Mouse (Mus musculus) liver, embryonic 15.5 days (tissue): ENCODE measurements around the gene Nxnl1. TPM values are rescaled to one million over a fixed set of nuclear protein-coding genes. Genes with fewer than 3 reads are reported as not detected.
A peak's percentile ranks its signal among the peaks of the same experiment; 100 is the strongest.

Source experiments
- ATAC-seq: fragments of 200-750 bp; cut with Nextera tagmentation; 2 replicates; pipeline ENCODE4 v1.8.0; 2017; ENCODE audit warnings: moderate number of reproducible peaks, mild to moderate bottlenecking, moderate library complexity; ENCODE audit not compliant: insufficient read depth
- H3K27ac ChIP-seq: fragments of 300-500 bp; sonication (generic); replicated peaks from 2 replicates; pipeline ENCODE4 v1.5.1; 2015; ENCODE audit warnings: mild to moderate bottlenecking, inconsistent platforms
- H3K27me3 ChIP-seq: fragments of 300-500 bp; sonication (generic); 2 replicates; pipeline ENCODE4 v1.6.1; 2015; ENCODE audit warnings: mild to moderate bottlenecking, inconsistent platforms
- H3K36me3 ChIP-seq: fragments of 300-500 bp; sonication (generic); replicated peaks from 2 replicates; pipeline ENCODE4 v1.6.1; 2015; ENCODE audit warnings: moderate library complexity, mild to moderate bottlenecking, inconsistent platforms
- H3K4me1 ChIP-seq: fragments of 300-500 bp; sonication (generic); replicated peaks from 2 replicates; pipeline ENCODE4 v1.6.1; 2015; ENCODE audit warnings: inconsistent platforms
- H3K4me2 ChIP-seq: fragments of 300-500 bp; sonication (generic); 2 replicates; pipeline ENCODE4 v1.6.1; 2015; ENCODE audit warnings: moderate library complexity, mild to moderate bottlenecking, inconsistent platforms
- H3K4me3 ChIP-seq: fragments of 300-500 bp; sonication (generic); replicated peaks from 2 replicates; pipeline ENCODE4 v1.5.1; 2015; ENCODE audit warnings: mild to moderate bottlenecking, inconsistent platforms
- H3K9ac ChIP-seq: fragments of 300-500 bp; sonication (generic); 2 replicates; pipeline ENCODE4 v1.6.1; 2015; ENCODE audit warnings: moderate library complexity, mild to moderate bottlenecking, inconsistent platforms
- H3K9me3 ChIP-seq: fragments of 300-500 bp; sonication (generic); replicated peaks from 2 replicates; pipeline ENCODE4 v1.6.1; 2016; ENCODE audit warnings: inconsistent platforms
- WGBS: fragments of 180-500 bp; shearing (Covaris S2); methylation state at CpG from one replicate; pipeline ENCODE4 v1.1.7; 2015; ENCODE audit warnings: mixed read lengths; ENCODE audit not compliant: insufficient replicate concordance; 5-methylcytosine and 5-hydroxymethylcytosine counted together
- polyA plus RNA-seq: library from polyadenylated mRNA; unstranded; fragments of >200 nt; fragmentation: Nextera tagmentation; extraction: Ambion mirVana; gene quantifications from 2 replicates; pipeline ENCODE4 v1.2.1, GENCODE M21; 2015

Nxnl1 gene
- polyA plus RNA-seq, 1 experiment from 2014 or later = not detected

DNA sequence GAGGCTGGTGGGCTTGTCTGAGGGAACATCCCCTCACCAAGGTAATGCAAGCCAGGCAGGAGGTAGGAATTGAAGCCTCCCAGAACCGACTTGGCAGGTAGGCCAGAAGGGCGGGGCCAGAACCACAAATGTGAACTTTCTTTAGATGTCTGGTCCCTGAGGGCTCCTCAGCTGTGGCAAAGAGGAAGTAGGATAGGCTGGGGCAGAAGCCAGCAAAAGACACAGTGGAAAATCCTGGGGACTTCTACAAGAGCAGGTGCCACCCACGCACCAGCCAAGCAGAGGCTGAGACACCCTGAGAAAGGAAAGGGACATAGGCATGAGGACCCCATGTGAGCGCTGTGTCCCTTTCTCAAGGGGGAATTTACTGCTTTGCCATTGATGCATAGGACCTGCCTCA lies 30.4 kb upstream of the Nxnl1 start:
- no peak for ATAC-seq
- Histone ChIP-seq H3K4me2 (no peak overlapping the region), H3K9me3 (no peaks in the 10 kb centered on the region), H3K9ac (no peak overlapping the region), H3K27ac (no peak overlapping the region), H3K27me3 (peaks cover 19% of the 10 kb centered on the region), H3K4me1 (peaks cover 41% of the 10 kb centered on the region), H3K36me3 (no peaks in the 10 kb centered on the region; the same call in 1 of the 2 replicates), H3K4me3 (no peak overlapping the region)
- WGBS = 60% methylated on average over 4 of the region's 4 CpGs

DNA sequence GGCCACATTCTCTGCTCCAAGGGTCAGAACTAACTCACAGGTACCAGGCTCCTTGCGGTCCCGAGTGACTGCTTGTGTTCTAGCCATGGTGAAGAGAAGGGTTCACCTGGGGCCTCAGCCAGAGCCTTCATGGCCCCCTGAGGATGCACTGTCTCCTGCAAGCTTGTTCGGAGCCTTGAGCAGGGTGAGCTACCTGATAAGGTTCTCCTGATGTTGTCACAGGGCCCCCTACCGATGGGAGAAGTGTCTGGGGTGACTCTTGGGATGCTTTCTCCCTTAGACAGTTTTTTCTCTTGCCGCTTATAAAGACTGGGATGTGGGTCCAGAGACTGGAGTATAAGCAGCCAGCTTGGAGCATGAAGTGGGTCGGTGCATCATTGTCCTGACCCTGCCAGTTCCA lies 30.0 kb upstream of the Nxnl1 start:
- Histone ChIP-seq H3K27me3 (peaks cover 15% of the 10 kb centered on the region), H3K4me1 (peaks cover 44% of the 10 kb centered on the region), H3K4me3 (no peak overlapping the region), H3K9me3 (no peaks in the 10 kb centered on the region), H3K4me2 (no peak overlapping the region), H3K36me3 (no peaks in the 10 kb centered on the region; the same call in 1 of the 2 replicates), H3K9ac (no peak overlapping the region), H3K27ac (no peak overlapping the region)
- ATAC-seq = no peak
- WGBS = 48% methylated on average over 6 of the region's 6 CpGs

DNA sequence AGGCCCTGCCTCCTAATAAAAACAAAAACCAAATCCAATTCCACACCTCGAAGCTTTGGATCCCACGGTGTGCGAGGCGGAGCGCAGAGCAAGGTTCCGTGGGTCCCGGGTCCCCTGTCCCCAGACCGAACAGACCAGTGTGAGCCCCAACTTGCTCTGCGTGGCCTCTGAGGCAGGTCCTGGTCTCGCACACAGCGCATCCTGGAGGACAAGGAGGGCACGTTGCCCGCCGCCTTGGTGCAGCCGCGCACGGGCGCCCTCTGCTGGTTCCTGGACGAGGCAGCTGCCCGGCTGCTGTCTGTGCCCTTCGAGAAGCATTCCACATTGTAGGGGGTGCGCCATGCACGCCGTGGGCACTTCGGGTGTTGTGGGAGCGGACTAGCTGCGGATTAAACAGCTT lies 29.5 kb upstream of the Nxnl1 start:
- Histone ChIP-seq H3K4me3 (no peak overlapping the region), H3K27ac (no peak overlapping the region), H3K27me3 (peaks cover 10% of the 10 kb centered on the region), H3K4me1 (peaks cover 50% of the 10 kb centered on the region), H3K4me2 (peak overlapping the region; percentile 2; the same call in 1 of the 2 replicates), H3K9ac (no peak overlapping the region), H3K9me3 (no peaks in the 10 kb centered on the region), H3K36me3 (no peaks in the 10 kb centered on the region; the same call in 1 of the 2 replicates)
- WGBS = 14% methylated on average over 27 of the region's 27 CpGs
- no peak for ATAC-seq

DNA sequence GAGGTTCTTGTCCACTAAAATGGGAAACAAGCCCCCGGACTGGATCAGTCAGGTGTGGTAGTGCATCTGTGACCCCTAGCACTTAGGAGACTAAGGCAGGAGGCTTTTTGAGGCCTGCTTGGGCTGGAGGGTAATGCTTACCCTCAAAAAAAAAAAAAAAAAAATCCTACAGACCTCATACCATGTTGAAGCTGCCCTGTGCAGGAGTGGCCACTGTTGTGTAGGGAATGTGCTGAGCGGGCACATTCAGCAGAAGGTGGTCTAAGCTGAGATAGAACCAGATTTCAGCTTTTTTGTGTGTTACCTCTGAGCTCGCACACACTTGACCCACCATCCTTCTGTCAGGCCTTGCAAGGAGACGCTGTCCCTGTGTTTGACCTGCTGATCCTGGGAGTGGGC lies 27.9 kb upstream of the Nxnl1 start:
- H3K36me3 ChIP-seq = no peaks in the 10 kb centered on the region; the same call in 1 of the 2 replicates
- no peak overlapping the region for H3K27ac ChIP-seq
- no peak overlapping the region for H3K4me2 ChIP-seq
- peaks cover 57% of the 10 kb centered on the region for H3K4me1 ChIP-seq
- ATAC-seq = no peak
- H3K9ac ChIP-seq = no peak overlapping the region
- H3K4me3 ChIP-seq = no peak overlapping the region
- no peaks in the 10 kb centered on the region for H3K27me3 ChIP-seq
- WGBS = 73% methylated on average over 4 of the region's 4 CpGs
- no peaks in the 10 kb centered on the region for H3K9me3 ChIP-seq

DNA sequence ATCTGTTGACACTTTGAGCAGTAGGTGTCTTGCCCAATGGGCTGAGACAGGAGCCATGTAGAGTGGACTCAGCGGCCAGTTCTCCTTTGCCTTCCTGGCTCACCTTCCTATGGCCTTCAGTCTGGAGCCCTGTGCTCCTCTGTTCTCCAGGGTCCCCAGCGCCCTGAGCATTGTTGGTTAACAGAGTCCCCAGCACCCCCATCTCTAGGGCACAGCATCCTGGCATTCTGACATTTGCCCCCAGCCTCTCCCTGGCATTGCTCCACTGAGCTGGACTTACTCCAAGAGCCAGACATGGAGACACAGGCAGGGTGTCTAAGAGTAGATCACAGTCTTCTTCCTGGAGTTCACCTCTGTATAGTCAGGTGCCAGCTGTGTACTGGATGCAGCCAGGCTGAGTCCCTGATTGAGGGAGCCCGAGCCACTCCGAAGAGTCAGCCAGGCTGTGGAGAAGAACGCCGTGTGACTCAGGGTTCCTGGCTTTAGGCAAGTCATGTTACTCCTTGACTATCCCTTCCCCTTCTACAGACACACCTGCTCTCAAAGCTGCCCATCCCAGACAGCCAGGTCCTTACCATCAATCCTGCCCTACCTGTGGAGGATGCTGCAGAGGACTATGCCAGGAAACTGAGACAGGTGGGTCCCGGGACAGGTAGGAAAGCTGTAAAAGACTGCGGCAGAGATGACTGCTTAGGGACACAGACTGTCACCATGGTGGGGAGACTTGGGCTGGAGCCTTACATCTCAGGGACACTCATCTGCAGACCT lies 27.3 kb upstream of the Nxnl1 start:
- no peak for ATAC-seq
- H3K9me3 ChIP-seq = no peaks in the 10 kb centered on the region
- WGBS = 81% methylated on average over 8 of the region's 8 CpGs
- H3K27me3 ChIP-seq = no peaks in the 10 kb centered on the region
- no peak overlapping the region for H3K9ac ChIP-seq
- H3K4me2 ChIP-seq = peak overlapping the region; percentile 98
- no peaks in the 10 kb centered on the region; the same call in 1 of the 2 replicates for H3K36me3 ChIP-seq
- H3K4me1 ChIP-seq = peaks cover 57% of the 10 kb centered on the region
- no peak overlapping the region; the same call in 1 of the 2 replicates for H3K27ac ChIP-seq
- peak overlapping the region; percentile 67; the same call in 1 of the 2 replicates for H3K4me3 ChIP-seq

DNA sequence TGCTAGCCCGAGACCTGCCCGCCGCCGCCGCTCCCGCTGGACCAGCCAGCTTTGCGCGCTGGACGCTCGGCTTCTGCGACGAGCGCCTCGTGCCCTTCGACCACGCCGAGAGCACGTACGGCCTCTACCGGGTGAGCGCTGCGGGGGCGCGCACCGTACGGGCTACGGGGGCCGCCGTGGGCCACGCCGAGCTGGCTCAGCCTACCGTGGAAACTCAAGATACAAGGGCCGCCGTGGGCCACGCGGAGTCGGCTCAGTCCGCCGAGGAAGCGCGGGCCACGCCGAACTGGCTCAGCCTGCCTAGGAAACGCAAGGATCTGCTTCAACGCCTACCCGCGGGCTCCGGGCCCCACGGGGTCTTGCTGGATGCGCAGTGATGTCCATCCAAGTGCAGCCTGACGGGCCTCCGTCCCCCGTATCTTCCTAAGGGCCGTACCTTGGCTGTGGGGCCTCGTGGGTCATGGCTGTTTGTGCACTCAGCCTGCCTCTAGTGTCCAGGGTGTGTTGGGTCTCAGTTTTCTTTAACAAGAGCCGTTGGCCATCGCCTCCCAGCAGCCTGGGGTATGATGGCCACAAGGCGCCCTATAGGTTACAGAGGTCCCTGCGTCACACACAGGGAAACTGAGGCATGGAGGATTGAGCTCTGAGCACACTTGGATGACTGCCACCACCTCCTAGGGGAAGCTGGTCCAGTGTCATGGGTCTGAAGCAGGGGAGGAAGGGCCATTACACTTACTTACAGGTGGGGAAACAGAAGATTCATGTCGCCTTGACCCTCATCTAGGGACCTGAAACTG lies 26.2 kb upstream of the Nxnl1 start:
- Histone ChIP-seq H3K36me3 (no peaks in the 10 kb centered on the region; the same call in 1 of the 2 replicates), H3K4me1 (peaks cover 57% of the 10 kb centered on the region), H3K4me2 (peak overlapping the region; percentile 98), H3K9ac (peak overlapping the region; percentile 78), H3K9me3 (no peaks in the 10 kb centered on the region), H3K4me3 (peak overlapping the region; percentile 67), H3K27ac (peak overlapping the region; percentile 91), H3K27me3 (no peaks in the 10 kb centered on the region)
- WGBS = 3% methylated on average over 60 of the region's 60 CpGs
- ATAC-seq = peak; percentile 41

DNA sequence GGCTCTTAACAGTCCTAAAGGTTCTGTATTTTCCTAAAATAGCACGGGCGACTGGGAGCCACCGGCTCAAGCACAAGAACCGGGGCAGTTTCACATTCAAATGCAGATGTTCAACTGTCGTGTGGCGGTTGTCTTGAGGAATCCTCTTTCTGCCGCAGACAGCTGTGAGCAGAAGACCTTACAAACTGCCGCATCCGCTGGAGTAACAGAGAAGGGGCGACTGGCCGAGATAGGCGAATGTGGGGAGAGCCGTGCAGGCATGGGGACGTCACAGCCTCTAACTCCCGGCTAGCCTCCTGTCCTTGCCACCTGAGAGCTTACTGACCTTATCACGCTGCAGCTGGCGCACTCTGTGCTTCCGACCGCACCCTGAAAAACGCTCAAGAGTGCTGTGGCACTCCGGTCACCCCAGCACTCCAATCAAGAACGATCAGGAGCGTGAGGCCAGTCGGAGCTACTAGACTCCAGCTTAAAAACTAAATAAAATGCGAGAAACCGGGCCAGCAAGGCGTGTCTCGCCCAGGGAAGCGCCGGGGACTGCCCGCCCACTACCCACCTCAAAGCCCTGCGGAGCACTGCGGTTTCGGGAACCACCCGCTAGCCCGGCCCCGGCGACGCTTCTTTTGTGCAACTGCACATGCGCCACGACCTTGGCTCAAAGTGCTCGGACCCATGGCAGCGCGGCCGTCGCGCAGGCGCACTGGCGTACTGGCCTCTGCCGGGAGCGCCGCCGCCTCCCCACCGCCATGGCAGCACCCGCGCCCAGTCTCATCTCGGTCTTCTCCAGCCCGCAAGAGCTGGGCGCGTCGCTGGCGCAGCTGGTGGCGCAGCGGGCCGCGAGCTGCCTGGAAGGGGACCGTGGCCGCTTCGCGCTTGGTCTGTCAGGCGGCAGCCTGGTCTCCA lies 25.3 kb upstream of the Nxnl1 start, which contains the start of gene Pgls:
Gene Pgls, plus strand, starts transcription at position 706 of the 903 bp plus-strand sequence.
- peaks cover 52% of the 10 kb centered on the region for H3K4me1 ChIP-seq
- H3K36me3 ChIP-seq = no peaks in the 10 kb centered on the region; the same call in 1 of the 2 replicates
- H3K27ac ChIP-seq = peak within 1 kb of the TSS; percentile 91
- no peaks in the 10 kb centered on the region for H3K9me3 ChIP-seq
- no peaks in the 10 kb centered on the region for H3K27me3 ChIP-seq
- peak; percentile 85 for ATAC-seq
- WGBS = 0% methylated on average over 71 of the region's 71 CpGs
- peak within 1 kb of the TSS; percentile 98 for H3K4me2 ChIP-seq
- H3K4me3 ChIP-seq = peak within 1 kb of the TSS; percentile 67
- H3K9ac ChIP-seq = peak within 1 kb of the TSS; percentile 78

DNA sequence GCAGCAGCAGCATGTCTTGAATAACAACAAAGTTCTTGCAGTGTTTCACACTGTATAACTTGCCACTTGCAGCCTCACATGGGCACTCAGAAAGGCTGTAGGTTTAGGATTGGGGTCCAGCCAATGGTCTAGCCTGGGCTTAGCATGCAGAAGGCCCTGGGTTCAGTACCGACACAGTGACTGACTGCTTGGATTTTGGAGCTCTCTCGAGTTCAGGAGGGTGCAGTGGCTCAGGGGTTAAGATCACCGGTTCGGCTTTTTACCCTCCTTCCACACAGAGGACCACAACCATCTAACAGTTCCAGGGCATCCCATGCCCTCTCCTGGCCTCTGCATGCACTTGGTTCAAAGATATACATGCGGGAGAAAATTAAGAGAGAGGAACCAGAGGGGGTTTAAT lies 24.6 kb upstream of the Nxnl1 start:
- 17% methylated on average over 5 of the region's 5 CpGs for WGBS
- peak overlapping the region; percentile 78 for H3K9ac ChIP-seq
- H3K4me1 ChIP-seq = peaks cover 45% of the 10 kb centered on the region
- no peaks in the 10 kb centered on the region for H3K9me3 ChIP-seq
- H3K27ac ChIP-seq = peak overlapping the region; percentile 91
- H3K4me3 ChIP-seq = peak overlapping the region; percentile 67
- no peaks in the 10 kb centered on the region; the same call in 1 of the 2 replicates for H3K36me3 ChIP-seq
- ATAC-seq = no peak
- peak overlapping the region; percentile 98 for H3K4me2 ChIP-seq
- no peaks in the 10 kb centered on the region for H3K27me3 ChIP-seq

DNA sequence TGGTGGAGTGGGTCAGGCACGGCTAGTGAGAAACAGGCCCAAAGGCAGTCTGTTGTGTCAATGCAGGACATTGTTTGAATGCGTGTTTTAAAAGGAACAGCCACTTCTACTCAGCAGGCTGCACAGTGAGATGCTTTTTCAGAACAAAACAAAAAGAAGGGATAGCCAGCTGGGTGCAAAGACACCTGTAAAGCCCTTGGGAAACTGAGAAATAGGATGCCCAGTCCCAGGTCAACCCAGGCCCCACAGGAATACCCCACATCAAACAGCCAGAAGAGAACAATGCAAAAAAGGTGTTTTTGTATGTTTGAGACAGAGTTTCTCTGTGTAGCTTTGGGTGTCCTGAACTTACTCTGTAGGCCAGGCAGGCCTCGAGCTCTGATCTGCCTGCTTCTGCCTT lies 22.4 kb upstream of the Nxnl1 start:
- no peaks in the 10 kb centered on the region for H3K27me3 ChIP-seq
- 68% methylated on average over 3 of the region's 3 CpGs for WGBS
- no peak overlapping the region for H3K9ac ChIP-seq

DNA sequence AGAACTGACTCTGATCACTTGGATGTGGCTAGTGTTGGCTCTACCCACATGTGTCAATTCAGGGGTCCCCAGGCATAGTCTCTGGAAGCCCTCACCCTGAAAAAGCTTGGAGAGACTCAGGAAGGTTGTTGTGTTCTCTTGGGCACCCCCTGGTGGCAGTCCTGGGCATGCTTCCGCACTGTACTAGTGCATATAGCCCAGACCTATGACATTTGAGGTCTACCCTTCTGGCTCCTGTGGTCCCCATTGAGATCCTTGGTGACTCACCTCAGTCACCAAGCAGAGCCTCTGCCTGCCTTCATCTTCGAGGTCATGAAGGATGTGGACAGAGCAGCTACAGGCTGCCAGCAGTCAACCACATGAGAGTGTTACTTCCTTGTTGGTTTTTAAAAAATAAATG lies 20.5 kb upstream of the Nxnl1 start:
- no peak overlapping the region for H3K4me2 ChIP-seq
- H3K4me1 ChIP-seq = peaks cover 17% of the 10 kb centered on the region
- H3K36me3 ChIP-seq = no peaks in the 10 kb centered on the region
- no peak overlapping the region for H3K9ac ChIP-seq
- H3K27me3 ChIP-seq = no peaks in the 10 kb centered on the region
- H3K4me3 ChIP-seq = no peak overlapping the region
- H3K9me3 ChIP-seq = no peaks in the 10 kb centered on the region
- ATAC-seq = no peak
- 55% methylated on average over 2 of the region's 2 CpGs for WGBS
- no peak overlapping the region for H3K27ac ChIP-seq

More for the DNA sequence above, 22.4 kb upstream of the Nxnl1 start:
- no peak overlapping the region for H3K4me3 ChIP-seq
- no peak overlapping the region for H3K27ac ChIP-seq
- no peaks in the 10 kb centered on the region for H3K36me3 ChIP-seq
- H3K4me1 ChIP-seq = peaks cover 35% of the 10 kb centered on the region
- no peaks in the 10 kb centered on the region for H3K9me3 ChIP-seq
- ATAC-seq = no peak
- H3K4me2 ChIP-seq = no peak overlapping the region
